Mouse (Mus musculus): ENCODE measurements at regions not wholly inside any gene's neighbourhood (a gene's known extent, or its start where the extent isn't known, plus 50 kb on each side); places are given as distances from the start of the nearest gene placed in this dataset.

DNA sequence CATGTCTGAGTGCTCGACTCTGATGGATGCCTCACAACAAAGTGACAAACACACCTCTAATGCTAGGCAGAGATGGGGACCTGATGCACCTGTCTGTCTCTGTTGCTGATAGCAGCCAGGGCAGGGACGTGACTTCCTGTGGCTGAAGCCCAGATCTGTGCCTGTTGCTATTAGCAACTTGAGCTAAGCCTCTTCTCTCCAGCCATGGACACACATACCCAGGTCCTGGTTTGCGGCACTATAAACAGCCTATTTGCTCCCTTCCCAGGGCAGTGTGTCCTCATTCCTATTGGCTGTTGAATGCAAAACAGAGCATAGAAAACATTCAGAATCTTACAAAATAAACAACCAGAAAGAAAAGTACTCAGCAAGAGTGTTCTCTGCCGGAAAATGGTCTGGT is 273.5 kb downstream of the Irs2 start:
- 0 out of 2 replicates have a peak, but pooled peaks cover 5% of the 10 kb centered on the region for H3K9me3 ChIP-seq
- H3K27ac ChIP-seq, result no peak overlapping the region
- no peaks in the 10 kb centered on the region; the same call in 1 of the 2 replicates for H3K27me3 ChIP-seq (ENCODE audit: insufficient read depth, poor library complexity, severe bottlenecking)
- no peaks in the 10 kb centered on the region for H3K36me3 ChIP-seq
- H3K4me3 ChIP-seq, result no peak overlapping the region
- 76% methylated on average over 4 of the region's 4 CpGs for WGBS
- H3K4me1 ChIP-seq (replicated peaks), result peaks cover 26% of the 10 kb centered on the region
- no peak for DNase-seq (ENCODE audit: low spot score)

DNA sequence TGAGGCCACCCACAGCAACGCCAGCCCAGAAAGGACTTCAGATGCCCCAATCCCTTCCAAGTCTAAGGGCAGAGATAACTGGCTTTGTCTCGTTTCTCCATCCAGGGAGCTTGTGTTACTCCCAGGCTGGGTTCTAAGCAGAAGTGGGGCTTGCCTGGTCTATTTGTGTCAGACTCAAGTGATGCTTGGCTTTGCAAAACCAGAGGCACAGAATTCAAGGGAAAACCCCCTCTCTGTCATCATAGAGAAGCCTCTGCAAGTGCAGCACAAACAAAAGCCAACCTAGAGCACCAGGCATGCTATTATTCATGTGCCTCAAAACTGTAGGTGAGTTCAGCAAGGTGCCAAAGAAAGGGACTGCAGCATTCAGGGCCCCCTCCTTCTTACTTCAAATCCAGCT is 284.9 kb downstream of the Irs2 start:
- Histone ChIP-seq H3K9me3 (no peaks in the 10 kb centered on the region), H3K36me3 (no peaks in the 10 kb centered on the region), H3K27me3 (ENCODE audit: insufficient read depth, poor library complexity, severe bottlenecking) (no peaks in the 10 kb centered on the region), H3K4me1 (replicated peaks) (peaks cover 28% of the 10 kb centered on the region), H3K4me3 (no peak overlapping the region), H3K27ac (peak overlapping the region; percentile 67)
- WGBS, result 78% methylated on average over 2 of the region's 2 CpGs
- no peak for DNase-seq (ENCODE audit: low spot score)

DNA sequence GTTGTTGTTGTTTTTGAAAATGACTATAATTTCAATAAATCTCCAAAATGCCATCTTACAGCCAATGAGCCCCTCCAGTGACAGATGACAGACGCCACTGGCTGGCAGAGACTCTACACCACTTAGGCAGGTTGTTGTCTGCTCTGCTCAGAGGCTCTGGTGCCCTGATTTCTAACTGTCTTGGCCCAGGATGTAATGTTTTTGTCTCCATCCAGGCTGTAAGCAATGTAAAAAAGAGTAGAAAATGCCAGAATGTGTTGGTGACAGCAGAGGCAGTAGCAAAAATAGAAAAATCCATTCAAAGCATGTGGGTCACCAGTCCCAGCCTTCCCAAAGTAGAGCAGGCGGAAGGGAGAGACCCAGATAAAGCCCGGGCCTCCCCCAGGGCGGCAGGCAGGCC is 285.5 kb downstream of the Irs2 start:
- WGBS, result 85% methylated on average over 4 of the region's 4 CpGs
- DNase-seq (ENCODE audit: low spot score), result no peak
- H3K27ac ChIP-seq, result peak overlapping the region; percentile 67
- H3K4me3 ChIP-seq, result no peak overlapping the region
- H3K27me3 ChIP-seq (ENCODE audit: insufficient read depth, poor library complexity, severe bottlenecking), result no peaks in the 10 kb centered on the region
- no peaks in the 10 kb centered on the region for H3K36me3 ChIP-seq
- peaks cover 28% of the 10 kb centered on the region for H3K4me1 ChIP-seq (replicated peaks)
- H3K9me3 ChIP-seq, result no peaks in the 10 kb centered on the region

DNA sequence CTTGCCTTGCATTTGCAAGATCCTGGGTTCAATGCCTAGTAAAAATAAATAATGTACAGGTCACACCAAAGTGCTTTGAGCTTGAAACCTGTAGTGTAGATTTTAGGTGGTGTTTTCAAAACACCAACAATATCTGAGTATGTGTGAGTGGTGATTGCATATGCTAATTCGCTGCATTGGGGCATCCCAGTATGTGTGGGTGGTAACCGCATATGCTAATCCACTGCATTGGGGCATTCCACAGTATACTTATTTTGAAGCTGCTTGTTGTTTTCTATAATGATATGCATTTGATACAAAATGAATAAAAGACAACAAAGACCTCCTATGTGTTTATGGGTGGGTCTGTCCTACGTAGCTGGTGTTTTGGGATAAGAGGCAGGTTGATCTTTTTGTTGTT is 285.9 kb downstream of the Irs2 start:
- Histone ChIP-seq H3K4me1 (replicated peaks) (peaks cover 32% of the 10 kb centered on the region), H3K36me3 (no peaks in the 10 kb centered on the region), H3K27me3 (ENCODE audit: insufficient read depth, poor library complexity, severe bottlenecking) (peaks cover 2% of the 10 kb centered on the region; the same call in 1 of the 2 replicates), H3K9me3 (no peaks in the 10 kb centered on the region), H3K27ac (peak overlapping the region; percentile 78; the same call in 1 of the 2 replicates), H3K4me3 (no peak overlapping the region)
- 89% methylated on average over 3 of the region's 3 CpGs for WGBS
- DNase-seq (ENCODE audit: low spot score), result no peak

DNA sequence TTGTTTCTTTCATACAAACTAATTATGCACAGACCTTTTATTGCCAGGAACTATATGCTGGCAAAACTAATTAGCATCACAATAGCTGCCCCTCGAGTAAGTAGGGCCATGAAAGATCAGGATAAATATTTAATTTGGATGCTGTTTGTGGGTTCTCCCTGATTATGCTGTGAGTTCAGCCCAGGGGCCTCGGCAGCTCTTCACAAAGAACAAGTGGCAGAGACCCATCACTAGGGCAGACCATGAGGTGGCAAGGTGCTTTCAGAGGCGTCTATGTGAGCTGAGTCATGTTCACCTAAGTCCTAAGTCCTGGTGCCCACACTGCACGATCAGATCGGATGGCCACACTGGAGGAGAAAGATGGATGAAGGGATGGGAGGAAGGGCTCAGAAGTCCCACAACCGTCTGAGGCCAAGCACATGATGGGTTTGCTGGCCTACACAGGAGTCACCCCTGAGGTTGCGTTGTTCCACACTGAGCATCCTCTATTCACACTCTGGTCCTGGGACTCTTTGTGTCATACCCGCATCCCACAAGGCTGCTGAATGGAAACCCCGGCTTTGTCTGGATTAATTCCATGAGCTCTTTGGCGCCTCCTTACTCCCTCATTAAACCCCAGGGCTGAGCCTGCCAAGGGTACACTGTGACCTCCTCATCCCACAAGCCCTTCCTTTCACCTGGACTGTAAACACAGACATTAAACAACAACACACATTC is 287.0 kb downstream of the Irs2 start:
- H3K36me3 ChIP-seq, result no peaks in the 10 kb centered on the region
- 58% methylated on average over 10 of the region's 10 CpGs for WGBS
- no peak for DNase-seq (ENCODE audit: low spot score)
- peaks cover 40% of the 10 kb centered on the region for H3K4me1 ChIP-seq (replicated peaks)
- H3K9me3 ChIP-seq, result no peaks in the 10 kb centered on the region
- peak overlapping the region; percentile 78 for H3K27ac ChIP-seq
- H3K4me3 ChIP-seq, result no peak overlapping the region
- peaks cover 10% of the 10 kb centered on the region; the same call in 1 of the 2 replicates for H3K27me3 ChIP-seq (ENCODE audit: insufficient read depth, poor library complexity, severe bottlenecking)

DNA sequence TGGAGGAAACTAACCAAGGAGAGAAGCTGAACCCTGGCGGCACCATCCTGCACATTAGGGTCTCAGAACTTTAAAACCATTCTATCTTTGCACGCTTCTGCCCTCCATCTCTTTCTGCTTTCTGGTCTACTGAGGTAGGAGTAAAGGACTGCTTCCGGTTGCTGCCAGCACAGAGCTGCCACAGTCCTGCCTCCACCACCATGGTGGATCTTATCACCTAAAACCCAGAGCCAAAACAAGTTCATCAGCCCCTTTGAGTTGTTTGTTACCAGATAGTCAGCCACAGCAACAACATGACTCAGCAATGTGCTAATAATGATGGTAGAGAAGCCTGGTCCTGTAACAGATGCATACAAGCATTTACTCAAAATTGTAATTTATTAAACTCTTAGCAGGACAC is 287.9 kb downstream of the Irs2 start:
- no peaks in the 10 kb centered on the region for H3K9me3 ChIP-seq
- H3K36me3 ChIP-seq, result no peaks in the 10 kb centered on the region
- DNase-seq (ENCODE audit: low spot score), result no peak
- H3K4me3 ChIP-seq, result no peak overlapping the region
- 0 out of 2 replicates have a peak overlapping the region, but pooled peaks have one; percentile 23 for H3K27ac ChIP-seq
- 92% methylated on average over 3 of the region's 3 CpGs for WGBS
- peaks cover 40% of the 10 kb centered on the region for H3K4me1 ChIP-seq (replicated peaks)
- peaks cover 10% of the 10 kb centered on the region; the same call in 1 of the 2 replicates for H3K27me3 ChIP-seq (ENCODE audit: insufficient read depth, poor library complexity, severe bottlenecking)

DNA sequence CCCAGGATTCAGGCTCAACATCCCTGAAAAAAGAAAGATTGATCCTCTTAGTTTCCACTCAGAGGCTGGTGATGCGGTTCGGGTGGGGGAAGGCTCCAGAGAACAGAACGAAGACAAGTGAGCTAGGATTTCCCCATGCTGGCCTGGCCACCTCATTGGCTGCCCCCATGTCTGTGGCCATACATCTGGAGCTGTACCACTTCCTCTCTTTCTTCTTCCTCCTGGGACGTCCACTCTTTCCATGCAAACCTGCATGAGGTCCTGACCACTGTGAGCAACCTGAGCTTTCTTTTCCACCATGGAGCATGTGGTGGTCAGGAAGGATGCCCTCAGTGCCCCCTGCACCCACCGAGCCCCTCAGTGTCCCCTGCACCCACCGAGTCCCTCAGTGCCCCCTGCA is 288.8 kb downstream of the Irs2 start:
- WGBS, result 91% methylated on average over 6 of the region's 6 CpGs
- Histone ChIP-seq H3K4me1 (replicated peaks) (peaks cover 40% of the 10 kb centered on the region), H3K27me3 (ENCODE audit: insufficient read depth, poor library complexity, severe bottlenecking) (peaks cover 10% of the 10 kb centered on the region; the same call in 1 of the 2 replicates), H3K36me3 (no peaks in the 10 kb centered on the region), H3K4me3 (no peak overlapping the region), H3K9me3 (no peaks in the 10 kb centered on the region), H3K27ac (0 out of 2 replicates have a peak overlapping the region, but pooled peaks have one; percentile 41)
- no peak for DNase-seq (ENCODE audit: low spot score)

DNA sequence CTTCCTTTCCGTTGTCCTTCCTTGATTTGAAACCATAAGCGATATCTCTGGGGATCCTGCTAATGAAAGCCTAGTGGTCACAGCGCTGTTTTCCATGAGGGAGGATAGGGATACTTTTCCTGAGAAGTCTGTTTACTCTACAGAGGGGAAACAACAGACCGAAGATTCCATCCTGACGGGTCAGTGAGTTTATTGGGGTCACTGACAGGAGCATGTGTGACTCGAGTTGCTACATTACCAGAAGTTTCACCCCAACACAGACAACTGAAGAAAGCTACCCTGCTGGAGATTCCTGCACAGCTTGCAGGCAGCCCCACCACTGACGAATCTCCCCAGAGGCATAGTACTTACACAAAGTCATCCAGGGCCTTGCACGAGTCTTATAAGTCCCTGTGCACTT is 291.0 kb downstream of the Irs2 start:
- no peak for DNase-seq (ENCODE audit: low spot score)
- H3K27ac ChIP-seq, result 0 out of 2 replicates have a peak overlapping the region, but pooled peaks have one; percentile 29
- no peaks in the 10 kb centered on the region for H3K36me3 ChIP-seq
- peaks cover 34% of the 10 kb centered on the region for H3K4me1 ChIP-seq (replicated peaks)
- H3K9me3 ChIP-seq, result no peaks in the 10 kb centered on the region
- H3K4me3 ChIP-seq, result no peak overlapping the region
- peaks cover 10% of the 10 kb centered on the region; the same call in 1 of the 2 replicates for H3K27me3 ChIP-seq (ENCODE audit: insufficient read depth, poor library complexity, severe bottlenecking)
- 65% methylated on average over 8 of the region's 8 CpGs for WGBS

DNA sequence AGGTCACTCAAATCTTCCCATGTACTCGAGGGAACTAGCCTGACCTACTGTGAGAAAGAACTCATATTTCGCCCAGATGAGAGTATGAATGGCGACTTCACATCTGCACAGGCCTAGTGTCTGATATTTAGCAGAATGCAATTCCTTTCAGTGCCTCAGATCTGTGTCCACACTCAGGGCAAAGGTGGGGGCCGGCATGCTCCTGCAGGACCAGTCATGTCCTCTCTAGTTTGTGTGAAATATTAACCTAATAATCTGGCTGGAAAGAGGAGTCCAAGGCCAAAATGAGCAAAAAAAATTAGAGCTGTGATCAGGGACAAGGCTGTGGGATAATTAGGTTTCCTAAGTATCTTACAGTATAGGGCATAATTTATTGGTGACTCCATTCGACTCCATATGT is 292.1 kb downstream of the Irs2 start:
- 81% methylated on average over 5 of the region's 5 CpGs for WGBS
- Histone ChIP-seq H3K9me3 (no peaks in the 10 kb centered on the region), H3K27me3 (ENCODE audit: insufficient read depth, poor library complexity, severe bottlenecking) (peaks cover 10% of the 10 kb centered on the region; the same call in 1 of the 2 replicates), H3K4me1 (replicated peaks) (peaks cover 34% of the 10 kb centered on the region), H3K27ac (no peak overlapping the region), H3K4me3 (no peak overlapping the region), H3K36me3 (no peaks in the 10 kb centered on the region)
- DNase-seq (ENCODE audit: low spot score), result no peak

DNA sequence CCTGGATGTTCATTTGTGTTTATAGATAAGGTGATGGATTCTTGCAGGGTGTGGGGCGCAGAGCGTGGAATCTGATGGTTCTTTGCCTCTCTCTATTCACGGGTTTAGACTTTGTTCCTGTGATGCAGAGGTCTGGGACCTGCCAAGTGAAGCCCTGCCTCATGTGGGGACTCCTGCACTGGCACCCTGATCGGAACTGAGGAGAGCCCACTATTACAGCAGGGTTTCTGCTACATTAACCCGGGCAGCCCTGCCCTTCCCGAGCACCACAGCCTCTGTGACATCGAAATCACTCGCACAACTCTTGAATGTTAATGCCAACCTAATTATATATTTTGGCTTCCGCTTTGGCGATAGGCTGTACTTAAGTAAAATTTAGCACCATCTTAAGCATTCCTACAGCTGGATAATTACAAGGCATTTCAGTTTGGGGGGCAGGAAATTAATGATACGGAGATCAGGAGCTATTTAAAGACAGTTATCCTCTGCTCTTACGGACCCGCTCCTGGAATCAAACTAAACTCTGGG is 294.7 kb downstream of the Irs2 start:
- no peak overlapping the region for H3K4me3 ChIP-seq
- 86% methylated on average over 13 of the region's 13 CpGs for WGBS
- DNase-seq (ENCODE audit: low spot score), result no peak
- no peaks in the 10 kb centered on the region for H3K9me3 ChIP-seq
- H3K27me3 ChIP-seq (ENCODE audit: insufficient read depth, poor library complexity, severe bottlenecking), result peaks cover 14% of the 10 kb centered on the region; the same call in 1 of the 2 replicates
- peaks cover 27% of the 10 kb centered on the region for H3K4me1 ChIP-seq (replicated peaks)
- H3K27ac ChIP-seq, result no peak overlapping the region
- H3K36me3 ChIP-seq, result no peaks in the 10 kb centered on the region

DNA sequence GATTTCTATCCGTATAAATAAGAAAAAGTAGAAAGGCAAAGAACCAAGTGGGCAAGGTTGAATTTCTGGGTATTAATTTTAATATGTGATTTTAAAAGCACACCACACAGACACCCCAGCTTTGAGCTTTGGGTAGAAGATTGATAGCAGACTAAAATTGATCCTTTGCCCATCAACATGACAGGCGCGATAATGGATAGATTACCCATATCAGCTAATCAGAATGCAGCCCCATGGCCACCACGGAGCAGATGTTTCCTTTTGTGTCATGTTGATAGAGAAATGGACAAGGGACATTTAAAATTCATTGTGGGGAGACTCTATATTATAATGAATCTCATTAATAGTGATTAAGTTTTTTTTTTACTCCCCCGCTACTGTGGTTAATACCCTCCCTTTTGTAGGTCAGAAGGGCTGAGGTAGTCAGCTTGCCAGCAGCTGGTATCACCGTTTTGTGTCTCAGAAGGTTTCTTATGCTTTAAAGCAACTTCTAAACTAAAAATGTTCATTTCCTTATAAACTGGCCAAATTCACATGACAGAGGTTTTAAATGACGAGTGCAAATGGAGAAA is 296.1 kb downstream of the Irs2 start:
- DNase-seq (ENCODE audit: low spot score), result no peak
- Histone ChIP-seq H3K36me3 (no peaks in the 10 kb centered on the region), H3K9me3 (no peaks in the 10 kb centered on the region), H3K4me3 (no peak overlapping the region), H3K27me3 (ENCODE audit: insufficient read depth, poor library complexity, severe bottlenecking) (peaks cover 12% of the 10 kb centered on the region; the same call in 1 of the 2 replicates), H3K27ac (peak overlapping the region; percentile 45; the same call in 1 of the 2 replicates), H3K4me1 (replicated peaks) (peaks cover 22% of the 10 kb centered on the region)
- 68% methylated on average over 7 of the region's 7 CpGs for WGBS

DNA sequence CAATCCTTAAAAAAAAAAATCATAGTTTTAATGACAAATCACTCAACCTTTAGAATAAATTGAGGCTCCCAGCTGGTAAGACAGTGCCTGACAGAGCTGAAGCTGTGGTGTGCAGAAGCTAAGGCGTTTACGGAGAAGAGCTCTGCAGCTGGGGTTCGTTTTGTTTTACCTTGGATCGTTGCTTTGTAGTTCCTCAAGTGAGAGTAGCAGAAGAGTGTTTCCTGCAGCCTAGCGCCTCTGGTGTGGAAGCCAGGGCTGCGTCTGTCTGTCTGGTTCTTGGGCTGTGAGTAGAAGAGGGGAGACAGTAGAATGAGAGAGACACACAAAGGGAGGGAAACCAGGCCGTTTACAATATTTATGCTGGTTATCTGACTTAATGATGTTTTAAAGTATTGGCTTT is 296.8 kb downstream of the Irs2 start:
- no peak for DNase-seq (ENCODE audit: low spot score)
- Histone ChIP-seq H3K36me3 (no peaks in the 10 kb centered on the region), H3K27me3 (ENCODE audit: insufficient read depth, poor library complexity, severe bottlenecking) (peaks cover 5% of the 10 kb centered on the region; the same call in 1 of the 2 replicates), H3K4me3 (no peak overlapping the region), H3K4me1 (replicated peaks) (peaks cover 15% of the 10 kb centered on the region), H3K9me3 (no peaks in the 10 kb centered on the region), H3K27ac (peak overlapping the region; percentile 73)
- WGBS, result 67% methylated on average over 7 of the region's 7 CpGs

DNA sequence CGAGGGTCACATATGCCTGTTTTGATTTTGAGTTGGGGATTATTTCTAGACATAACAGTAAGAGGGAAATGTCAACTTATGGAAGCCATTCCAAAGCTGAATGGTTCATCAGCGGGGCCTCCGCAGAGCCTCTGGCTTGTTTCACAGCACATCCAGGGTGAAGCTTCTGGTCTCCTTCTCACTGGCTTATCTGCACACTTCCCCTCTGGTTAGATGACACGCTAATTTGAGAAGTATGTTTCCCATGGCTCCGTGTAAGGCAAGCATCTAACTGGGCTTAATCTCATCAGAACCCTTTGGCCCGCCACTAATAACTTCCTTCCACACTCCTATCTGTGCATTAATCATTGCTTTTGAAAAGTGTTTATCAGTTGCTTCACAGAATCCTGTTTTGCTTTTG is 299.7 kb downstream of the Irs2 start:
- H3K4me1 ChIP-seq (replicated peaks), result peaks cover 15% of the 10 kb centered on the region
- WGBS, result 87% methylated on average over 6 of the region's 6 CpGs
- no peak overlapping the region for H3K4me3 ChIP-seq
- no peak overlapping the region for H3K27ac ChIP-seq
- H3K9me3 ChIP-seq, result no peaks in the 10 kb centered on the region
- H3K27me3 ChIP-seq (ENCODE audit: insufficient read depth, poor library complexity, severe bottlenecking), result peaks cover 5% of the 10 kb centered on the region; the same call in 1 of the 2 replicates
- DNase-seq (ENCODE audit: low spot score), result no peak
- no peaks in the 10 kb centered on the region for H3K36me3 ChIP-seq
